Mouse (Mus musculus) spleen, postnatal 10 days (tissue): ENCODE measurements around the gene R3hdm2.

Experiments
- DNase-seq, 2 experiments: peaks; one replicate each; pipeline ENCODE4 v3.0.0; 2021 to 2022; ENCODE audit warnings: low spot score in 2 of 2

The R3hdm2 gene

DNA sequence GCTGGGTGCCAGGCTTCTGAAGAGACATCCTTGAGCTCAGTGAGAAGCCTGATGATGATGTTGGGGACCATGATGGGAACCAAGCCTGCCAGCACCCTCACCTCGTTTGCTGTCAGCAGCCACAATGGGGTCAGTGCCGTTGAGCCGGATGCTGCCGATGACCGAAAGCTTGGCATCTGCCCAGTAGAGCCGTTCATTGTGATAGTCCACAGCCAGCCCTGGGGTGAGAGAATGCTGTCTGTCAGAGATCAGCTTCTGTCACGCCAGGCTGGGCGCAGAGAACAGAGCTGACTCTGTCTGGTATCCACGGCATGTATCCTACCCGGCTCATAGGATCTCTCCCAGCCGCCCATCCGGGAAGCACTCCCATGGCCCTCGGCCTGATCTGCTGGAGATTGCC is 162.0 kb downstream of the R3hdm2 start:
- DNase-seq: no peak

DNA sequence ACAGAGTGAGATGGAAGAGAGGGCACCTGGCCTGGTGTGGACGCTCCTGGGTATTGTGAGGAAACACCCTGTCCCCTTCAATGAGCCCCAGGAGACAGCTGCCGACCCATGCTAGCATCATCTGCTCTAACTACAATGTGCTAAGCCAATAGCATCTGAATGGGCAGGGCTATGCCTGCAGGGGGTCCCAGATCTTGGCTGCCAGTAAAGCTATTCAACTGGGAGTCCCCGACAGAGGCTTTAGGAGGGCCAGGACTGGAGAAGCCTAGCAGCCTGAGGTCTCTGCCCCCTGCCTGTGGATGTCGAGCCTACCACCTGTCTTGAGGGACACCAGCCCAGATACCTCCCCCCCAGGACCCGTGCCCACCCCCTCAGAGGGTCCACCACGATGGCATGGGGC is 162.6 kb downstream of the R3hdm2 start:
- no peak for DNase-seq

DNA sequence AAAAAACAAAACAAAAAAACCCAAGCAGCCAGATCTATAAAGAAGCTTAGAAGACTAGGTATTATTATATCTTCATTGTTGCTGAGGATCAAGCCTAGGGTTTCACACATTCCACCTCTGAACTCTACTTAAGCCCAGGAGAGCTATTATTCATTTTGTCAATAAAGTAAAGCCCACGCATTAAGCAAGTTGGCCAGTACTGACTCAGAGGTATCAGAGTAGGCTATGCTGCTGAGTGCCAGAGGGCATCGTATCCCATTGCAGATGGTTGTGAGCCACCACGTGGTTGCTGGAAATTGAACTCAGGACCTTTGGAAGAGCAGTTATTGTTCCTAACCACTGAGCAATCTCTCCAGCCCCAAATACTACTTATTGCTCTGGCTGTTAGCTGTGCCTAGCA is 163.8 kb downstream of the R3hdm2 start:
- DNase-seq: no peak

DNA sequence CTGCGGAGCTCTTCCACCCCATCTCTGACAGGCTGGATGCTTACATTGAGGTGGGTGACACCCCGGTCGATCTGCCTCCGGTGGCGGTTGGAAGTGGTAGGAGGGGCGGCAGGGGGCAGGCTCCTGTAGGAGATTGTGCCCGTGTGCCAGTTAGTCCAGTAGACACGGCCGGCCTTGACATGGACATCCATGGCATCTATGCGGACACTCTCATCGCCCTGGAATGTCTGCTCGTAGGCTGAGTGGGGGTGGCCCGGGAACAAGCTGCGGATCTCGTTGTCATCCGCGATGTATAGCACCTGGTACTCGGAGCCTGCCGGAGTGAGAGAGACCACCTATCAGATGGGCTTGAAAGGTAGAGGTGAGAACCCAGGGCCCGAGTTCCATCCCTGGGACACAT is 164.2 kb downstream of the R3hdm2 start:
- no peak for DNase-seq

DNA sequence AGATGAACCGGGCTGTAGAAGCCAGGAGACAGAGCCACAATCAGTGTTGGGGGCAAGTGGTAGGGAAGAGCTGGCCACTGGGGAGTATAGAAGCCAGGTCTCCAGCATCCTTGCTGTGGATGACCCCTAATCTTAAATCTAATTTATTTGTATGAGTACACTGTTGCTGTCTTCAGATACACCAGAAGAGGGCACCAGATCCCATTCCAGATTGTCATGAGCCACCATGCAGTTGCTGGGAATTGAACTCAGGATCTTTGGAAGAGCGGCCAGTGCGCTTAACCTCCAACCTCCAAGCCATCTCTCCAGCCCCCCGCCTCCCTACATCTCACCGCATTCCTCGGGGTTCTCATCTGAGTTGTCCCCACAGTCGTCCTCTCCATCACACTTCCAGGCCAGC is 166.4 kb downstream of the R3hdm2 start:
- DNase-seq: no peak

DNA sequence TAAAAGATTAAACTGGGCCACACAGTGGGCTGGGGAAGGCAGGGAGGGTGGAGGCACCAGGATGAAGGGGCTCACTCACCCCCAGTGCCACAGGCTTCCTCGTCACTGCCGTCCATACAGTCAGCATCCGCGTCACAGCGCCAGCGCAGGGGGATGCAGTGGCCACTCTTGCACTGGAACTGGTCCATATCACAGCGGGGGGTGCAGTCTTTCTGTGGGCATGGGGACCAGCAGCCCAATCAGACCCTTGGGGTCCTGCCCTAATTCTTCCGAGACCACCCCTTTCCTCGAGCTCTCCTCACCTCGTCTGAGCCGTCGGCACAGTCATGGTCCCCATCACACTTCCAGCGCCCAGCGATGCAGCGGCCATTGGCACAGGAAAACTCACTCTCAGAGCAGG is 168.1 kb downstream of the R3hdm2 start:
- DNase-seq: no peak
